Mouse (Mus musculus) midbrain, postnatal 0 days (tissue): ENCODE measurements at regions not wholly inside any gene's neighbourhood (a gene's known extent, or its start where the extent isn't known, plus 50 kb on each side); places are given as distances from the start of the nearest gene placed in this dataset.

ENCODE experiments used
- ATAC-seq: fragments of 200-750 bp; cut with Nextera tagmentation; 2 replicates; pipeline ENCODE4 v1.8.0; 2017; ENCODE audit warnings: moderate number of reproducible peaks, mild to moderate bottlenecking, moderate TSS enrichment, moderate library complexity; ENCODE audit not compliant: low FRiP score
- DNase-seq: peaks from one replicate; pipeline ENCODE4 v3.0.0-alpha.2; 2015; ENCODE audit warnings: low spot score
- H3K27ac ChIP-seq: fragments of 300-500 bp; sonication (generic); 2 replicates; pipeline ENCODE4 v1.5.1; 2014; ENCODE audit warnings: low read depth, mild to moderate bottlenecking, low read length, mixed read lengths
- H3K27me3 ChIP-seq: fragments of 300-500 bp; sonication (generic); 2 replicates; pipeline ENCODE4 v1.6.1; 2014; ENCODE audit warnings: low read length, control low read depth, mixed read lengths; ENCODE audit not compliant: insufficient read depth
- H3K36me3 ChIP-seq: fragments of 300-500 bp; sonication (generic); 2 replicates; pipeline ENCODE4 v1.6.1; 2014; ENCODE audit warnings: low read length, control low read depth, mixed read lengths; ENCODE audit not compliant: insufficient read depth
- H3K4me1 ChIP-seq: fragments of 300-500 bp; sonication (generic); 2 replicates; pipeline ENCODE4 v1.6.1; 2014; ENCODE audit warnings: mild to moderate bottlenecking, control low read depth, antibody characterized with exemption, low read length, mixed read lengths; ENCODE audit not compliant: insufficient read depth
- H3K4me2 ChIP-seq: fragments of 300-500 bp; sonication (generic); 2 replicates; pipeline ENCODE4 v1.6.1; 2014; ENCODE audit warnings: low read depth, mild to moderate bottlenecking, low read length, mixed read lengths; ENCODE audit not compliant: poor library complexity, severe bottlenecking
- H3K4me3 ChIP-seq: fragments of 300-500 bp; sonication (generic); 2 replicates; pipeline ENCODE4 v1.5.1; 2014; ENCODE audit warnings: low read depth, mild to moderate bottlenecking, low read length, moderate library complexity
- H3K9ac ChIP-seq: fragments of 300-500 bp; sonication (generic); replicated peaks from 2 replicates; pipeline ENCODE4 v1.6.1; 2014; ENCODE audit warnings: mild to moderate bottlenecking, low read length, moderate library complexity, mixed read lengths; ENCODE audit not compliant: poor library complexity, severe bottlenecking
- H3K9me3 ChIP-seq: fragments of 300-500 bp; sonication (generic); 2 replicates; pipeline ENCODE4 v1.6.1; 2016; ENCODE audit warnings: low read length, control low read depth
- CTCF ChIP-seq: IDR thresholded peaks from 2 replicates; pipeline ENCODE4 v1.5.1; 2016; ENCODE audit warnings: antibody characterized with exemption, mild to moderate bottlenecking
- WGBS: fragments of 180-500 bp; shearing (Covaris S2); extraction: QIAGEN DNeasy Blood & Tissue Kit; methylation state at CpG from one replicate; pipeline ENCODE4 v1.1.7; 2014; 5-methylcytosine and 5-hydroxymethylcytosine counted together

GRCm38 (mm10) chr13:34421644-34422043 lies 76.7 kb upstream of the Slc22a23 start:
- no peak overlapping the region for H3K27ac ChIP-seq
- WGBS = 56% methylated on average over 3 of the region's 3 CpGs
- DNase-seq (no peak), ATAC-seq (no peak)
- H3K4me1 ChIP-seq = no peaks in the 10 kb centered on the region
- H3K27me3 ChIP-seq = no peaks in the 10 kb centered on the region
- H3K9me3 ChIP-seq = no peaks in the 10 kb centered on the region
- H3K36me3 ChIP-seq = no peaks in the 10 kb centered on the region
- no peak overlapping the region for H3K4me3 ChIP-seq
- no peak overlapping the region for H3K4me2 ChIP-seq
- no peak overlapping the region for H3K9ac ChIP-seq
- TF ChIP-seq CTCF = no peak

- H3K9ac ChIP-seq = no peak overlapping the region
- H3K27me3 ChIP-seq = no peaks in the 10 kb centered on the region
- DNase-seq (no peak), ATAC-seq (no peak)
- no peaks in the 10 kb centered on the region for H3K36me3 ChIP-seq
- no peak overlapping the region for H3K4me3 ChIP-seq
- H3K27ac ChIP-seq = no peak overlapping the region
- TF ChIP-seq CTCF = no peak
- WGBS = 61% methylated on average over 8 of the region's 8 CpGs
- no peaks in the 10 kb centered on the region for H3K9me3 ChIP-seq
- no peaks in the 10 kb centered on the region for H3K4me1 ChIP-seq
- no peak overlapping the region for H3K4me2 ChIP-seq
Measured at GRCm38 (mm10) chr13:34420341-34421156, 75.6 kb upstream of the Slc22a23 start.

- H3K4me3 ChIP-seq = no peak overlapping the region
- WGBS = 91% methylated on average over 3 of the region's 3 CpGs
- no peak for TF ChIP-seq CTCF
- no peaks in the 10 kb centered on the region for H3K27me3 ChIP-seq
- no peak overlapping the region for H3K9ac ChIP-seq
- DNase-seq (no peak), ATAC-seq (no peak)
- H3K36me3 ChIP-seq = no peaks in the 10 kb centered on the region
- H3K9me3 ChIP-seq = no peaks in the 10 kb centered on the region
- H3K4me2 ChIP-seq = no peak overlapping the region
- H3K4me1 ChIP-seq = no peaks in the 10 kb centered on the region
- no peak overlapping the region for H3K27ac ChIP-seq
Measured at GRCm38 (mm10) chr13:34419061-34419460, 74.1 kb upstream of the Slc22a23 start.

GRCm38 (mm10) chr13:34416603-34417002 lies 71.6 kb upstream of the Slc22a23 start:
- 84% methylated on average over 2 of the region's 2 CpGs for WGBS
- ATAC-seq = no peak
- no peaks in the 10 kb centered on the region for H3K36me3 ChIP-seq

GRCm38 (mm10) chr13:34414533-34414932 lies 69.6 kb upstream of the Slc22a23 start:
- Histone ChIP-seq H3K9me3 (no peaks in the 10 kb centered on the region), H3K4me2 (no peak overlapping the region), H3K4me1 (no peaks in the 10 kb centered on the region), H3K4me3 (no peak overlapping the region), H3K27me3 (no peaks in the 10 kb centered on the region), H3K9ac (no peak overlapping the region), H3K27ac (no peak overlapping the region), H3K36me3 (no peaks in the 10 kb centered on the region)
- ATAC-seq (no peak), DNase-seq (no peak)
- no peak for TF ChIP-seq CTCF
- 91% methylated on average over 2 of the region's 2 CpGs for WGBS

More at GRCm38 (mm10) chr13:34416603-34417002, 71.6 kb upstream of the Slc22a23 start:
- H3K4me3 ChIP-seq = no peak overlapping the region
- H3K9me3 ChIP-seq = no peaks in the 10 kb centered on the region
- H3K4me2 ChIP-seq = no peak overlapping the region
- no peak overlapping the region for H3K27ac ChIP-seq
- no peak for TF ChIP-seq CTCF
- no peaks in the 10 kb centered on the region for H3K27me3 ChIP-seq
- no peak overlapping the region for H3K9ac ChIP-seq
- DNase-seq = no peak
- H3K4me1 ChIP-seq = no peaks in the 10 kb centered on the region

GRCm38 (mm10) chr13:34408669-34409055 lies 63.7 kb upstream of the Slc22a23 start:
- Histone ChIP-seq H3K9ac (no peak overlapping the region), H3K4me3 (no peak overlapping the region), H3K27me3 (no peaks in the 10 kb centered on the region), H3K4me2 (no peak overlapping the region), H3K9me3 (no peaks in the 10 kb centered on the region), H3K27ac (no peak overlapping the region), H3K36me3 (no peaks in the 10 kb centered on the region), H3K4me1 (no peaks in the 10 kb centered on the region)
- no peak for TF ChIP-seq CTCF
- DNase-seq (no peak), ATAC-seq (no peak)
- WGBS = 36% methylated on average over 2 of the region's 2 CpGs
